Mouse (Mus musculus) CD4-positive, CD25-positive, alpha-beta regulatory T cell, adult 4 months (primary cell): ENCODE data around the gene Cnot3. TPM values are rescaled to one million over a fixed set of nuclear protein-coding genes. Genes with fewer than 3 reads are reported as not detected.
"Not testable (repeated sequence)": the region's sequence is repeated elsewhere in the genome, so short reads cannot be mapped to it uniquely, and the experiment has no call there.

Source experiments
- ATAC-seq: one replicate; pipeline ENCODE4 v1.8.0; 2017
- polyA plus RNA-seq, 2 experiments: library from polyadenylated mRNA; unstranded; fragments of 100-300 nt; shearing (Covaris generic); gene quantifications; one replicate each; pipeline ENCODE4 v1.2.1; 2017

The Cnot3 gene
- polyA plus RNA-seq, 2 experiments from 2014 or later: 30.3 to 50.6 TPM

GRCm38 (mm10) chr7:3656966-3657365, 11.9 kb downstream of the Cnot3 start:
- ATAC-seq: no peak

- no peak for ATAC-seq
Observed at GRCm38 (mm10) chr7:3658578-3658977, 13.5 kb downstream of the Cnot3 start.

- ATAC-seq: no peak
Observed at GRCm38 (mm10) chr7:3664524-3665214, 19.6 kb downstream of the Cnot3 start.

DNA sequence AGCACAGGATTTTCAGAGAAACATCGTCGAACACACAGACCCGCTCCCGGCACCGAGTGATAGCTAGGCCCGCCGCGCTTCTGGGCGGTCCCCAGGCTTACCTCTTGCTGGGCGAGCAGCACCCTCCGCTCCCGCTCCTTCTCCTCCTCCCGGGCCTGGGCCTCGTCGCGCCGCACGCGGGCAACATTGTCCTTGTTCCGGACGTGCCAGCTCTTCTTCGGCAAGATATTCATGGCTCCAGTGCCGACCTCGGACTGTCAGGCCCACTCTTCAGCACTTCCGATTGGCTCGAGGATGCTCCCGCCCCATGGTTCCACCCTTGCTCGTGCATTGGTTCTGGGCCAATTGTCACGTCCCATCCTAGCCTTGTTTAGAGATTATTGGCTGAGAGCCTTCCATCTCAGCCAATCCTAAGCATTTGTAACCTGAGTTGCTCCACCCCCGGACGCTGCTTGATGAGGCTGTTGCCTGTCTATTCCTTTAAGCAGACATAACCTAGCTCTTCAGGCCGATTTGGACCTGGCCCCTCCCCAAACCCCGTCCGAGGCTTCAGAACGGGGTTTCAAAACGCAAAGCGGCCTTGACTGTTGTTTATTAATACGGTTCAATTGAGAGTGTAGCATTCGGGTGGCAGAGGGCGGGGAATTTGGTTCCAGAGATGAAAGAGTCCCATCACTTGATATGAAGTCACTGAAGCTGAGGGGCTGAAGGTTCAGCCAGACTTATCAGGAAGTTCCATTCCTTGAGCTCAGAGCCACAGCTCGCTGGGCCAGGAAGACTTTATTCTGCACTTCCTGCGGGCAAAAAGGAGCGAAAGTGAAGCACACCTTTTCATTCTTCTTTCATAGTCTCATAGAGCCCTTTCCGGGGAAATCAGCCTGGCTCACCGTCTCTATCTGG, 20.4 kb downstream of the Cnot3 start, which contains the start of gene Leng1:
Gene Leng1, minus strand, starts transcription at position 626 of the 900 bp plus-strand sequence.
- ATAC-seq: peak; percentile 97

DNA sequence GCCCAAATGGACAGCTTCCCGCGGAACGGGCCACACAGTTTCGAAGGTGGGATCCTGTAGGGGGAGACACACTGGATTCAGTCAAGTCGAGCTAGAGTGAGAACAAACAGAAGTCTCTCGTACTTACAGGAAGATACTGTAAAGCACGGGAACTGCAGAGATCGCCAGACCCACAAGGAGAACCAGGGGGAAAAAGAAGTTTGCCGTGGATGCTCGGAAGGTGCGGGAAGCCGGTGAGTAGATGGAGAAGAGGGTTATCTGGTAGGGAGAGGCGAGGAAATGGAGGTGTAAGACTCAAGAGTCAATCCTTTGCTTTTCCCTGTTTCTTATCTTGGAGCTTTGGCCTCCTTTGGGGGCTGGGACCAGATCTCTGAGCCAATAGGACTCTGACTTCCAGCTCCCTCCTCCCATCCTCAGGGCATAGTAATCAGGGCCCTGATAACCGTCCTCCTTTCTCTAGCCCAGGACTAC, 21.9 kb downstream of the Cnot3 start:
- no peak for ATAC-seq

- peak; percentile 97 for ATAC-seq
Observed at GRCm38 (mm10) chr7:3674507-3675227, 29.6 kb downstream of the Cnot3 start.

GRCm38 (mm10) chr7:3675228-3675548, 30.1 kb downstream of the Cnot3 start:
- no peak for ATAC-seq

DNA sequence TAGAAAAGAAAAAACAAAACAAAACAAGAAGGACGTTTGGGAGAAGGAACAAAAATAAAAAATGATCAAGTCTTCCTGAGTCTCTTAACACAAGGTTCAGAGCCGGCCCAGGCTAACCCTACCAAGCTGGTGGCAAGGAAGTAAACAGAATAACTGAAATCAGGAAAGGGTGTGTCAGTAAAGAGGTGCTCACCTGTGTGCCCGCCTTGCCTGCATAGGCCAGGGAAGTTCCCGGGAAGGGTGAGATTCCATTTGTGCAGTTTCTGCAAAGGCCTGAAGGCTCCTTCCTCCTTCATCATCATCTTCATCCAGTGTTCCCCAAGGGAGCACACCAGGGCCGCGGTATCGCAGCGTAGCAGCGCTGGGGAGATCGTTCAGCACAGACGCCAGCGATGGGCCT, 31.3 kb downstream of the Cnot3 start:
- no peak for ATAC-seq

GRCm38 (mm10) chr7:3677342-3677741, 32.3 kb downstream of the Cnot3 start, which contains the start of gene Tmc4:
Gene Tmc4 (minus strand): TSS chr7:3677553.
- ATAC-seq: no peak

DNA sequence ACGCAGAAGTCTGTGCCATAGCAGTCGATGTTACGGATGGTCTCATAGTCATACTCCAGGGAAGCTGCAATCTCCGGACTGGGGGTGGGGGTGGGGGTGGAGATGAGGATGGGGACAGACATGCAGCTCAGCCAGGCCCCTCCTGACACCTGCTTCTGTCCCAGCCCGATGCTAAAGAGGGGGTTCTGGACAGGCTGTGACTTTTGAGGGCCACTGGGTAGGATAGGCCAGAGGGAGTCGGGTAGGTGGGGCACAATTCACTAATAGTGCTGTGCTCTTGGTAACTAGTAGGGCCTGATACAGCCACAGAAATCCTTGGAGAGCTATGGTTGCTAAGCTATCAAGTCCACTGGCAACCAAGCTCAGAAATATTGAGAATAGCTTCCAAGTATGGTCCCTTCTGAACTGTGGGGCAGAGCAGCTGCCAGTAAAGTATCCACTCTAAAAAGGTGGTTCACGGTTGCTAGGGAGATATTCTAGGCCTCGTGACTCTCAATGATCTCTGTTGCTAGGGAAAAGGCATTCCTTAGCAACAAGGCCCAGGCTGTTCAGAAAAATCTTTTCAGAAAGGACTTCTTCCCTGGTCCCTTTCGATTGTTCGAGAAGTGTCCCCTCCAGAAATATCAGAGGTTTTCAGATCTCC, 39.0 kb downstream of the Cnot3 start:
- ATAC-seq: no peak

DNA sequence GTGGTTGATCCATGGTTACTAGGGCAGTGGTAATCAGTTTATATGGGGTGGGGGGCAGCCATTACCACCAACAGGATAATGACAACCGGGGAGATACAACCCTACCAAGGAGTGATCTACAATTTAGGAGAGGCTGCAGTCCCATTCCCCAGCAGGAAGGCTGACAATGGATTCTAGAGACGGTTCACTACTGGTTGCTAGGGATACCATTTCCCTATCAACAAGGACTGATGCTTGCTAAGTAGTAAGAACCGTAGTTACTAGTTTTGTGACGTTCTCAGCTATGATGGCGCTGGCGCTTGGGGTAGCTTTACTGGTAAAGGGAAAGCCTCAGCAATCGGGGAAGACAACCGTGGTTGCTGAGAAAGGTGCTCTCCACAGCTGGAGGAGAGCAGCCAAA, 39.6 kb downstream of the Cnot3 start:
- ATAC-seq: no peak

GRCm38 (mm10) chr7:3685400-3686187, 40.5 kb downstream of the Cnot3 start:
- ATAC-seq: no peak

- ATAC-seq: no peak
Observed at GRCm38 (mm10) chr7:3691919-3692318, 46.9 kb downstream of the Cnot3 start.

DNA sequence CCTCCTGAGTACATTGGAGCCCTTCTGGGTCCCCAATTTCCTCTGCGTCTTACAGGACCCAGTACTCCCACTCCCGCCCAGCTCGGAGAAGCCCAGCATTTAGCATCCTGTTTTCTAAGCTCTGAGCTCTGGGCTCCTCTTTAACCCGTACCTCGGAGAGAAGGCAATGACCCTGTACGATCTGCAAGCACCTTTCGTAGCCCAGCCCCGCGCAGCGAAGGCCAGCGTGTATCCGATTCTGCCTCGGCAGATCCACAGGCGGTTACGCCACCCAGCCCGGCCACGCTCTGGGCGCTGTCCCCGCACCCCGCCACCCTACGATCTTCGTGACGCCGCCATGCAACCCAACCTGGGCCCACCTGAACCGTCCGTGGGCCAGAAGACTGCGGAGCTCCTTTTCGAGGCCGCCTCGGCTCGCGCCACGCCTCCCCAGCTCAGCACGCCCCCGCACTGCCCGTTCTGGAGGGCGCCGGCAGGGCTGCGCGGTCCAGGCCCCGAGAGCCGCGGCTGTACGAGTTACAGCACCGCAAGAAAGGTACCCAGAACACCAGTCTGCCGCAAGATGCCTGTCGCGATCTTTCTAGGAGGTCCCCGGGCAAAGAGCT, 47.4 kb downstream of the Cnot3 start, which contains the start of gene Tsen34:
Gene Tsen34, plus strand, starts transcription at position 482 of the 605 bp plus-strand sequence.
- peak; percentile 3 for ATAC-seq

DNA sequence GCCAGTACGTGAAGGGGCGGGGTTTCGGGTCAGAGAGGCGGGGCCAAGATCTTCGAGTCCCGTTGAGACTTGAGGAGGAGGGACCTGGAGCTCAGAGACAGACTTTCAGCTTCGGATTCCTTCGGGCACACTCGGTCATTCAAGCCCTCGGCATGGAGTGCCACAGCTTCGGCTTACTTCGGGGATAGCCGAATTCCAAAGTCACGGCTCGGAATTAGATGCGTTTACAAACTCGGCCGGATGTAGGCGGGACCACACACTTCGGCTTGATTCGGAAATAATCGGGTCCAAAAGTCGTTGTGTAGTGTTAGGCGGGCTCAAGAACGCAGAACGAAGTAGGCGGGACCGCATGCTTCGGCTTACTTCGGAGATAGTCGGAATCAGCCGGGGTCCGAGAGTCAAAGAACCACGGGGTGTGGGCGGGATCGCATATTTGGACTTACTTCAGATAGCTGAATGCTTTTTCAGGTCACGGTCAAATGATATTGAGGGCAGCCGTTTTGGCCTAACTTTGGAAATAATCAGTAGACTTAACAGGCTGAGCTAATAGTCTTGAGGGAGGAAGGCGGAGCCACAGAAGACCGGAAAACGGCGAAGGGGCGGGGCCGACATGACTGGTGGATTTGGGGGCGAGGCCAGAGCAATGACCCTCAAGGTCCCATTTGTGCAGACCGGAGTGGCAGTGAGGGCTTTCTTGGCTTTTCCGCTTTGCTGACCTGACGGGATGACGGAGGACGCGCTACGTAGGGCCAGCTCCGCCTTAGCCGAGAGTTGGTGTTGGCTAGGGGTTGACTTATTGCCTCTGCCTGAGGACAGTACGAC, 48.1 kb downstream of the Cnot3 start, which contains the start of gene Mboat7:
Gene Mboat7, minus strand, starts transcription at position 537 of the 822 bp plus-strand sequence.
- peak; percentile 79 for ATAC-seq

DNA sequence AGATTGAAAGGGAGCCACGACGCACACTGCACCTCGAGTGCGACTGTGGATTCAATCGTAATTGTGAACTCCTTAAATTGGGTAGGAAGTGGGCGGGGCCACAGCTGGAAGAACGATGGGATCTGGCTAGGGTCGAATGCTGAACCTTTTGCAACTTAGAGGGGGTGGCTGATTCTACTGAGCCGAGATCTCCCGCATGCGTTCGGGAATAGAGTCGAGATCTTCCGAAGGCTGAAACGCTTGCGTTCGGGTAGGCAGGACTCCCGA, 48.7 kb downstream of the Cnot3 start:
- ATAC-seq: no peak

- peak; percentile 29 for ATAC-seq
Observed at GRCm38 (mm10) chr7:3694076-3694948, 49.2 kb downstream of the Cnot3 start.

DNA sequence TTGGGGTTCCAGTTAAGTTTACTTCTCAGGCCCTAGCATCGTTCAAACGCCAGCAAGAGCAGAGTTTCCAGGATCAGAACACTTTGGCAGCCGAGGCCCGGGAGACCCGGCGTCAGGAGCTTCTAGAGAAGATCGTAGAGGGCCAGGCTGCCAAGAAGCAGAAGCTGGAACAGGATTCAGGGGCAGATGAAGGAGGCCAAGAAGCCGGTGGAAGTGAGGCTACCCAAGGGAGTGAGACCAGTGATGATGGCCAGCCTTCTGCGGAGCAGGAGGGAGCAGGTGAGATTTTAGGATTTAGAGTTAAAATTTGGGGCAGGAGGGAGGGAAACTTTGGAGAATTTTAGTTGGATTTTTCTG, 49.9 kb downstream of the Cnot3 start:
- not testable (repeated sequence) for ATAC-seq

GRCm38 (mm10) chr7:3698471-3698870, 53.4 kb downstream of the Cnot3 start:
- no peak for ATAC-seq
